Mouse (Mus musculus): ENCODE measurements around the gene Atg4b.

GRCm38 (mm10) chr1:93731103-93731502, 20.2 kb upstream of the Atg4b start:
- TF ChIP-seq GATA1 (IDR thresholded peaks at IDR 0.05; ENCODE audit: low read length): no peak
- TF ChIP-seq TAL1 (IDR thresholded peaks at IDR 0.05; ENCODE audit: low read length): no peak
